ENCODE assay signal across 8 mouse cellular contexts in genomic region chr13:72301841-72302240, GRCm38 (mm10).
DNase-seq lines count a peak whose midpoint lies in the region; ATAC-seq lines count a peak whose summit lies in the region.

No protein-coding gene starts in this region.

- 61% methylated on average over 15 of the region's 15 CpGs for WGBS in heart, embryonic 15.5 days
- WGBS in hindbrain, embryonic 12.5 days: 58% methylated on average over 15 of the region's 15 CpGs

- H3K9me3 ChIP-seq in heart, embryonic 15.5 days (replicated peaks): no peaks in the 10 kb centered on the region
- no peaks in the 10 kb centered on the region for H3K9me3 ChIP-seq in hindbrain, embryonic 12.5 days (replicated peaks)

- intact Hi-C loops in heart, postnatal 14 days (cut with DNase I): no loop called here
- intact Hi-C loops in left cerebral cortex, postnatal 10 days (cut with DNase I): no loop called here

- no peak overlapping the region for H3K27ac ChIP-seq in heart, embryonic 15.5 days
- H3K27ac ChIP-seq in hindbrain, embryonic 12.5 days: peak overlapping the region; percentile 36; the same call in 1 of the 2 replicates

- ATAC-seq in heart, embryonic 15.5 days (replicated peaks; ENCODE audit: insufficient number of reproducible peaks, insufficient read depth, low FRiP score, low read depth): no peak
- no peak for ATAC-seq in hindbrain, embryonic 12.5 days (ENCODE audit: low FRiP score)

- peak overlapping the region; percentile 7; the same call in 1 of the 2 replicates for H3K4me3 ChIP-seq in heart, embryonic 15.5 days
- H3K4me3 ChIP-seq in hindbrain, embryonic 12.5 days: no peak overlapping the region

- no peak overlapping the region for H3K9ac ChIP-seq in heart, embryonic 15.5 days
- no peak overlapping the region for H3K9ac ChIP-seq in hindbrain, embryonic 12.5 days

- peaks cover 25% of the 10 kb centered on the region for H3K27me3 ChIP-seq in heart, embryonic 15.5 days
- H3K27me3 ChIP-seq in hindbrain, embryonic 12.5 days: peaks cover 30% of the 10 kb centered on the region

- 0 out of 2 replicates have a peak, but pooled peaks cover 2% of the 10 kb centered on the region for H3K4me1 ChIP-seq in heart, embryonic 15.5 days (replicated peaks)
- H3K4me1 ChIP-seq in hindbrain, embryonic 12.5 days: peaks cover 57% of the 10 kb centered on the region

- H3K36me3 ChIP-seq in heart, embryonic 15.5 days: no peaks in the 10 kb centered on the region
- no peaks in the 10 kb centered on the region for H3K36me3 ChIP-seq in hindbrain, embryonic 12.5 days

- H3K4me2 ChIP-seq in heart, embryonic 15.5 days: peak overlapping the region; percentile 33
- H3K4me2 ChIP-seq in hindbrain, embryonic 12.5 days (replicated peaks): peak overlapping the region; percentile 19

- no peak for DNase-seq in heart, postnatal 14 days
- DNase-seq in Muller cell, postnatal 12 days (ENCODE audit: inconsistent ontology term): peak; percentile 88
- peak; percentile 5 for DNase-seq in lung, postnatal 25 days (ENCODE audit: low spot score)
- DNase-seq in frontal cortex, postnatal 36 days (ENCODE audit: low spot score in 2 of 2): no peak
- DNase-seq in right cerebral cortex, postnatal 10 days (ENCODE audit: low spot score in 2 of 2): no peak
- DNase-seq in left cerebral cortex, postnatal 10 days (ENCODE audit: extremely low spot score in 1 of 2, low spot score in 2 of 2): no peak

Comparison
In these comparisons a context has a peak if more than half of its experiments do, and no peak if none do; other contexts are left out.
1. DNase-seq: peak in Muller cell, postnatal 12 days (single experiment) and lung, postnatal 25 days (single experiment); none in heart, postnatal 14 days (0 of 2), frontal cortex, postnatal 36 days (0 of 2), right cerebral cortex, postnatal 10 days (0 of 2) and left cerebral cortex, postnatal 10 days (0 of 2).